Mouse (Mus musculus) heart, embryonic 16.5 days (tissue): Measurements from ENCODE around the gene Itga9. TPM values are rescaled to one million over a fixed set of nuclear protein-coding genes. Genes with fewer than 3 reads are reported as not detected.

Experiments used
- ATAC-seq: fragments of 200-750 bp; cut with Nextera tagmentation; replicated peaks from 2 replicates; pipeline ENCODE4 v1.8.0; 2017; ENCODE audit warnings: moderate number of reproducible peaks; ENCODE audit not compliant: insufficient read depth, low FRiP score; ENCODE audit errors: extremely low read depth
- H3K27ac ChIP-seq: fragments of 300-500 bp; sonication (generic); 2 replicates; pipeline ENCODE4 v1.5.1; 2014; ENCODE audit warnings: mild to moderate bottlenecking, low read length, control low read depth, moderate library complexity
- H3K27me3 ChIP-seq: fragments of 300-500 bp; sonication (generic); 2 replicates; pipeline ENCODE4 v1.6.1; 2014; ENCODE audit warnings: low read length, mixed read lengths; ENCODE audit not compliant: control insufficient read depth, insufficient read depth
- H3K36me3 ChIP-seq: fragments of 300-500 bp; sonication (generic); 2 replicates; pipeline ENCODE4 v1.6.1; 2014; ENCODE audit not compliant: control insufficient read depth, insufficient read depth
- H3K4me1 ChIP-seq: fragments of 300-500 bp; sonication (generic); 2 replicates; pipeline ENCODE4 v1.6.1; 2014; ENCODE audit warnings: low read length, mixed read lengths; ENCODE audit not compliant: control insufficient read depth, insufficient read depth
- H3K4me2 ChIP-seq: fragments of 300-500 bp; sonication (generic); 2 replicates; pipeline ENCODE4 v1.6.1; 2014; ENCODE audit warnings: low read depth, mild to moderate bottlenecking, control low read depth, low read length
- H3K4me3 ChIP-seq: fragments of 300-500 bp; sonication (generic); 2 replicates; pipeline ENCODE4 v1.5.1; 2014; ENCODE audit warnings: mild to moderate bottlenecking, control low read depth, low read length
- H3K9ac ChIP-seq: fragments of 300-500 bp; sonication (generic); 2 replicates; pipeline ENCODE4 v1.6.1; 2014; ENCODE audit warnings: low read length, control low read depth
- H3K9me3 ChIP-seq: fragments of 300-500 bp; sonication (generic); replicated peaks from 2 replicates; pipeline ENCODE4 v1.6.1; 2016; ENCODE audit warnings: low read length; ENCODE audit not compliant: control insufficient read depth
- WGBS: fragments of 180-500 bp; shearing (Covaris S2); extraction: QIAGEN DNeasy Blood & Tissue Kit; methylation state at CpG from one replicate; pipeline ENCODE4 v1.1.7; 2014; 5-methylcytosine and 5-hydroxymethylcytosine counted together
- polyA plus RNA-seq: library from polyadenylated mRNA; unstranded; fragments of >200 nt; fragmentation: Nextera tagmentation; extraction: Ambion mirVana; gene quantifications from 2 replicates; pipeline ENCODE4 v1.2.1, GENCODE M21; 2015

Gene Itga9
- polyA plus RNA-seq, 1 experiment from 2014 or later, result 3.1 TPM

DNA sequence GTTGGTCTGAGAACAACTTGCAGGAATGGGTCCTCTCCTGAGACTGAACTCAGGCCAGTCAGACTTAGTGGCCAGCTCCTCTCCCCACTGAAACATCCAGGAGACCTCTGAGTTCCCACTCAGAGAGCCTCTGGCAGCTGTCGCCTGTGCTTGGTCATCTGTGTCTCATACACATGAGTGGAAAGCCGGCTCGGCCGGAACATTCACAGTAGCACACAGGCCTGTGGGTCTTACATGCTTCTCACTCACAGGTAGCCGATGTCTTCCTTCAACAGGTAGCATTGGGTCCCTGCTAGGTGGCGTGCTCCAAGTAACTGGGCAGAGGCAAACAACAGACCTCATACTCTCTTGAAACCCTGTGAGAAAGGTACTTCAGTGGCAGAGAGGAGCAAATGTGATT lies 284.6 kb downstream of the Itga9 start:
- H3K27me3 ChIP-seq, result no peaks in the 10 kb centered on the region
- WGBS, result 78% methylated on average over 6 of the region's 6 CpGs
- no peaks in the 10 kb centered on the region for H3K9me3 ChIP-seq
- no peak overlapping the region for H3K4me3 ChIP-seq
- no peaks in the 10 kb centered on the region; the same call in 1 of the 2 replicates for H3K4me1 ChIP-seq
- H3K27ac ChIP-seq, result no peak overlapping the region
- H3K36me3 ChIP-seq, result peaks cover 5% of the 10 kb centered on the region; the same call in 1 of the 2 replicates
- H3K9ac ChIP-seq, result no peak overlapping the region
- H3K4me2 ChIP-seq, result no peak overlapping the region
- ATAC-seq, result no peak

GRCm38 (mm10) chr9:118891593-118891992 lies 285.1 kb downstream of the Itga9 start:
- Histone ChIP-seq H3K9ac (no peak overlapping the region), H3K36me3 (peaks cover 5% of the 10 kb centered on the region; the same call in 1 of the 2 replicates), H3K4me3 (no peak overlapping the region), H3K4me2 (no peak overlapping the region), H3K27ac (no peak overlapping the region), H3K4me1 (no peaks in the 10 kb centered on the region; the same call in 1 of the 2 replicates), H3K27me3 (no peaks in the 10 kb centered on the region), H3K9me3 (no peaks in the 10 kb centered on the region)
- 76% methylated on average over 9 of the region's 9 CpGs for whole genome bisulfite sequencing
- no peak for ATAC-seq

GRCm38 (mm10) chr9:118895101-118895500 lies 288.6 kb downstream of the Itga9 start:
- Histone ChIP-seq H3K9ac (no peak overlapping the region), H3K27me3 (no peaks in the 10 kb centered on the region), H3K36me3 (peaks cover 9% of the 10 kb centered on the region; the same call in 1 of the 2 replicates), H3K4me1 (no peaks in the 10 kb centered on the region; the same call in 1 of the 2 replicates), H3K9me3 (no peaks in the 10 kb centered on the region), H3K27ac (no peak overlapping the region), H3K4me3 (no peak overlapping the region), H3K4me2 (no peak overlapping the region)
- no peak for ATAC-seq
- 64% methylated on average over 2 of the region's 2 CpGs for WGBS

DNA sequence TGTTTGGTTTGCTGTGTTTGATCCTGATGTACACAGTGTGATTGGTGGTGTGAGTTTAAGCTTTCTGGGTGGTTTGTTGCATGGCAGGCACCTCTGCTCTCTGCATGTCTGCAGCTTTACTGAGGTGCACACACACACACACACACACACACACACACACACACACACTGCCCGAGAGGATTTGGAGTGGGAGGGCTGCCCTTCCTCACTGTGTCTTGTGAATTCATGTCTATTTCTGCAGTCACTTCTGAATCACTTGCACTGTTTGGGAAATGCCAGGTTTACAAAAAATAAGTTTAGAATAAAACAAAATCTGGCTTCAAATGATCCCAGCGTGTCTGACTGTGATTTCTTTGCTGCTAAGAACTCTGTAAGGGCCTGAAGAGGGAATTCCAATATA lies 294.2 kb downstream of the Itga9 start:
- Histone ChIP-seq H3K27me3 (no peaks in the 10 kb centered on the region), H3K9me3 (no peaks in the 10 kb centered on the region), H3K36me3 (peaks cover 4% of the 10 kb centered on the region; the same call in 1 of the 2 replicates), H3K4me3 (no peak overlapping the region), H3K4me2 (no peak overlapping the region), H3K9ac (no peak overlapping the region), H3K27ac (no peak overlapping the region), H3K4me1 (no peaks in the 10 kb centered on the region)
- 68% methylated on average over 2 of the region's 2 CpGs for WGBS
- ATAC-seq, result no peak

- H3K4me1 ChIP-seq, result no peaks in the 10 kb centered on the region
- H3K27me3 ChIP-seq, result no peaks in the 10 kb centered on the region
- WGBS, result 68% methylated on average over 6 of the region's 6 CpGs
- peaks cover 4% of the 10 kb centered on the region; the same call in 1 of the 2 replicates for H3K36me3 ChIP-seq
- H3K4me2 ChIP-seq, result no peak overlapping the region
- H3K4me3 ChIP-seq, result no peak overlapping the region
- H3K9me3 ChIP-seq, result no peaks in the 10 kb centered on the region
- no peak overlapping the region for H3K27ac ChIP-seq
- H3K9ac ChIP-seq, result no peak overlapping the region
- ATAC-seq, result no peak
These were observed 295.4 kb downstream of the Itga9 start for GRCm38 (mm10) chr9:118901917-118902316.

DNA sequence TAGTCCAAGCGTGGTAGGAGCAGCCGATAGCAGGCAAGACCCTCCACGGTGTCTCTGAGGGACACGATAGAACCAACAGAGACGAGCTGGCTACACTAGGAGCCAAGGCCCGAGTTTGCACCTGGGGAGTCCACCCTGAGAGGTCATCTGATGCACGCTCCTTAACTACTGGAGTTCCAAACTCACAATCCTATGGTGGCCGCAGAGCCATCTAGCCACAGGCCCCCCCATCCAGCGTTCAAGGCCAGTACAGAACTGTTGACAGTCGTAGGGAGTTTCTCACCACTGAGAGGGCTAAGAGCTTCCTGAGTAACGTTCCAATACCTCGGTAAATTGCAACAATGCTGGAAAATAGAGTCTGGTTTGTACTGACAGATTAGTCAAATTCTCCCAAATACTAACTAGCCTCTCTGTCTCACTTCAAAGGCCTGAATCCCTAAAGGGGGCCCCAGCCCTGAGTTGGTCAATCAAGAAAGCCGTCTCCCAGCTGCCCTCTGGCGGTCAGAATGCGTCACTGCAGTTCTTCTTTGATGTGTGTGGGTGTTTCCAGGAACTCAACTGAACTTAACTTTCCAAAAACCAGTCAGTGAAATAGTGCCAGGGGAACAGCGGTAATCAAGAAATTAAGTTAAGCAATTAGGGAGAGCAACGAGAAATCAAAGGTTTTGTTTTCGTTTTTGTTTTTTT lies 301.6 kb downstream of the Itga9 start:
- Histone ChIP-seq H3K36me3 (no peaks in the 10 kb centered on the region), H3K4me1 (peaks cover 4% of the 10 kb centered on the region), H3K9me3 (no peaks in the 10 kb centered on the region), H3K4me2 (no peak overlapping the region), H3K27me3 (no peaks in the 10 kb centered on the region), H3K4me3 (no peak overlapping the region), H3K27ac (no peak overlapping the region), H3K9ac (no peak overlapping the region)
- 50% methylated on average over 18 of the region's 18 CpGs for WGBS
- no peak; the same call in 1 of the 2 replicates for ATAC-seq

- ATAC-seq, result no peak
- WGBS, result 83% methylated on average over 9 of the region's 9 CpGs
These were observed 306.6 kb downstream of the Itga9 start for GRCm38 (mm10) chr9:118913048-118913447.

DNA sequence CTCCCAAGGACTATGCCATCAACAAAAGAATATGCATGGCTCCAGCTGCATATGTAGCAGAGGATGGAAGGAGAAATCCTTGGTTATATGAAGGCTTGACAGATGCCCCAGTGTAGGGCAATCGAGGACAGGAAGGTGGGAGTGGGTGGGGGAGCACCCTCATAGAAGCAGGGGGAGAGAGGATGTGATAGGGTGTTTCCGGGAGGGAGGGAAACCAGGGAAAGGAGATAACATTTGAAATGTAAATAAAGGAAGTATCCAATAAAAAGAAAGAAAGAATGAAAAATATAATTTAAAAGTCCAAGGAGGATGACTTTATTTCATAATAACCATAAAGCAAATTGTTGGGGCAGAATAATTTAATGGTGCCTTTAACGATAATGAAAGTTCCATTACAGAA lies 307.1 kb downstream of the Itga9 start:
- Histone ChIP-seq H3K36me3 (no peaks in the 10 kb centered on the region), H3K27ac (no peak overlapping the region), H3K4me1 (no peaks in the 10 kb centered on the region), H3K9ac (no peak overlapping the region), H3K9me3 (peaks cover 3% of the 10 kb centered on the region), H3K4me3 (no peak overlapping the region), H3K27me3 (no peaks in the 10 kb centered on the region), H3K4me2 (no peak overlapping the region)
- no peak for ATAC-seq
- WGBS, result 67% methylated on average over 3 of the region's 3 CpGs

More at GRCm38 (mm10) chr9:118913048-118913447, 306.6 kb downstream of the Itga9 start:
- H3K36me3 ChIP-seq, result no peaks in the 10 kb centered on the region
- no peak overlapping the region for H3K9ac ChIP-seq
- no peak overlapping the region for H3K4me3 ChIP-seq
- H3K9me3 ChIP-seq, result peaks cover 3% of the 10 kb centered on the region
- no peaks in the 10 kb centered on the region for H3K27me3 ChIP-seq
- H3K4me2 ChIP-seq, result no peak overlapping the region
- H3K4me1 ChIP-seq, result peaks cover 3% of the 10 kb centered on the region
- no peak overlapping the region for H3K27ac ChIP-seq

DNA sequence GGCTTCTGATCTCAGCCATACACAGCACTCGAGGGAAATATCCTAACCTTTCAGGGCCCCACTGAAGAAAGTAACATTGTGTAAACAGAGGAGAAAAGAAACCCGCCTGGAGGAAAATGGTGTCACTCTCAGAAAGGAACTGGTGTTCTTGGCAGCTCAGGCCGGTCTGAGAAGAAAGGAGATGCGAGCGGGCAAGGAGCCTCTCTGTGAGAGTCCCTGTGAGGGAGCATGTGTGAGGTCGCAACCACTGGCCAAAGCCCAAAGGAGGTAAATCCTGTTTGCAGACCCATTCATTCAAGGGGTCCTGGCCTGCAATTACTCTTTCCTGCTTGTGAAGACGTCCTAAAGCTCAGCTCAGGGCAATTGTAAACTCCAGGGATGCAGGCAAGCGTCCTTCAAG lies 308.1 kb downstream of the Itga9 start:
- Histone ChIP-seq H3K9me3 (peaks cover 3% of the 10 kb centered on the region), H3K4me1 (no peaks in the 10 kb centered on the region), H3K4me2 (no peak overlapping the region), H3K36me3 (no peaks in the 10 kb centered on the region), H3K4me3 (no peak overlapping the region), H3K9ac (no peak overlapping the region), H3K27me3 (no peaks in the 10 kb centered on the region), H3K27ac (no peak overlapping the region)
- WGBS, result 48% methylated on average over 8 of the region's 8 CpGs
- no peak for ATAC-seq
